Comparison of ENCODE assay signal across 44 mouse cellular contexts in genomic region chr2:154000501-154000900, GRCm38 (mm10). TPM values are rescaled to one million over a fixed set of nuclear protein-coding genes. Genes with fewer than 3 reads are reported as not detected.
"Had no signal": no experiment of that assay in that cellular context is flagged by ENCODE, and none has a peak within 500 bp of the region (broad histone marks: within the 10 kb centered on the region; RNA-seq: fewer than 3 reads in every experiment).

No protein-coding gene starts in this region.

- H3K9ac ChIP-seq: limb, embryonic 12.5 days; limb, embryonic 13.5 days; limb, embryonic 15.5 days; liver, embryonic 12.5 days; liver, embryonic 13.5 days; liver, embryonic 14.5 days; liver, embryonic 15.5 days; liver, postnatal 0 days; lung, embryonic 14.5 days; lung, embryonic 15.5 days; midbrain, embryonic 12.5 days; midbrain, embryonic 13.5 days; midbrain, embryonic 15.5 days; neural tube, embryonic 12.5 days had no signal

- ATAC-seq: liver, embryonic 12.5 days; liver, postnatal 0 days; lung, postnatal 0 days; midbrain, embryonic 13.5 days; midbrain, embryonic 15.5 days; midbrain, embryonic 16.5 days had no signal

- H3K4me1 ChIP-seq: limb, embryonic 10.5 days; limb, embryonic 12.5 days; limb, embryonic 15.5 days; liver, embryonic 12.5 days; liver, embryonic 13.5 days; liver, embryonic 15.5 days; lung, embryonic 15.5 days; megakaryocyte, embryonic 14.5 days; midbrain, embryonic 13.5 days; midbrain, embryonic 15.5 days; neural tube, embryonic 12.5 days had no signal

- H3K4me2 ChIP-seq: limb, embryonic 12.5 days; limb, embryonic 13.5 days; limb, embryonic 15.5 days; liver, embryonic 12.5 days; liver, embryonic 13.5 days; liver, embryonic 15.5 days; lung, embryonic 14.5 days; lung, embryonic 15.5 days; midbrain, embryonic 11.5 days; midbrain, embryonic 12.5 days; midbrain, embryonic 13.5 days; midbrain, embryonic 15.5 days; neural tube, embryonic 12.5 days had no signal

- H3K27me3 ChIP-seq: limb, embryonic 12.5 days; limb, embryonic 13.5 days; liver, embryonic 12.5 days; liver, embryonic 13.5 days; liver, embryonic 15.5 days; lung, embryonic 15.5 days; midbrain, embryonic 12.5 days; midbrain, embryonic 13.5 days; midbrain, embryonic 15.5 days; neural tube, embryonic 12.5 days had no signal

- H3K27ac ChIP-seq: left cerebral cortex, adult 2 months; limb, embryonic 10.5 days; limb, embryonic 12.5 days; limb, embryonic 13.5 days; limb, embryonic 15.5 days; liver, embryonic 12.5 days; liver, embryonic 13.5 days; liver, embryonic 14.5 days; liver, embryonic 15.5 days; lung, embryonic 15.5 days; macrophage; midbrain, embryonic 10.5 days; midbrain, embryonic 12.5 days; midbrain, embryonic 13.5 days; midbrain, embryonic 15.5 days; neural tube, embryonic 12.5 days had no signal

- DNase-seq: left cerebral cortex, postnatal 4 days; liver, embryonic 13.5 days; liver, postnatal 0 days; lung, adult 18-20 months; lung, adult 2 months; lung, postnatal 14 days; midbrain, embryonic 14.5 days had no signal

- H3K4me3 ChIP-seq: left cerebral cortex, adult 2 months; limb, embryonic 10.5 days; limb, embryonic 12.5 days; limb, embryonic 13.5 days; limb, embryonic 15.5 days; liver, embryonic 12.5 days; liver, embryonic 13.5 days; liver, embryonic 15.5 days; lung, embryonic 15.5 days; megakaryocyte, embryonic 14.5 days; midbrain, embryonic 10.5 days; midbrain, embryonic 12.5 days; midbrain, embryonic 13.5 days; midbrain, embryonic 15.5 days; myocyte; neural tube, embryonic 12.5 days had no signal

- H3K9me3 ChIP-seq: limb, embryonic 10.5 days; limb, embryonic 12.5 days; limb, embryonic 13.5 days; limb, embryonic 15.5 days; liver, embryonic 12.5 days; liver, embryonic 13.5 days; liver, embryonic 15.5 days; lung, embryonic 15.5 days; megakaryocyte, embryonic 14.5 days; midbrain, embryonic 10.5 days; midbrain, embryonic 12.5 days; midbrain, embryonic 13.5 days; midbrain, embryonic 15.5 days; neural tube, embryonic 12.5 days had no signal

- H3K36me3 ChIP-seq: limb, embryonic 10.5 days; limb, embryonic 12.5 days; limb, embryonic 13.5 days; limb, embryonic 15.5 days; liver, embryonic 12.5 days; liver, embryonic 13.5 days; liver, embryonic 15.5 days; lung, embryonic 15.5 days; midbrain, embryonic 10.5 days; midbrain, embryonic 12.5 days; midbrain, embryonic 13.5 days; midbrain, embryonic 15.5 days; neural tube, embryonic 12.5 days had no signal

RNA-seq across cellular contexts. Expression of gene Bpifa2, which starts 7.6 kb away (rescaled TPM):
- total RNA-seq: left cerebral cortex, adult 2 months; left cerebral cortex, adult 8-10 months; left cerebral cortex, postnatal 10 days; left cerebral cortex, postnatal 14 days; left cerebral cortex, postnatal 25 days; left cerebral cortex, postnatal 36 days; left cerebral cortex, postnatal 4 days; liver, adult 2 months; megakaryocyte progenitor cell, adult 5-6 weeks; megakaryocyte, adult 5-6 weeks; megakaryocyte-erythroid progenitor cell, adult 5-6 weeks; midbrain, postnatal 0 days; monocyte, adult 5-6 weeks had no signal
- polyA plus RNA-seq: limb, embryonic 10.5 days; limb, embryonic 11.5 days; limb, embryonic 12.5 days; limb, embryonic 13.5 days; limb, embryonic 14.5 days; liver, adult 2 months; liver, embryonic 12.5 days; liver, embryonic 13.5 days; liver, embryonic 14.5 days; liver, embryonic 15.5 days; liver, embryonic 16.5 days; liver, postnatal 0 days; lung, adult 2 months; lung, embryonic 14.5 days; lung, embryonic 15.5 days; lung, embryonic 16.5 days; lung, postnatal 0 days; macrophage; midbrain, embryonic 10.5 days; midbrain, embryonic 11.5 days; midbrain, embryonic 12.5 days; midbrain, embryonic 13.5 days; midbrain, embryonic 14.5 days; midbrain, embryonic 15.5 days; midbrain, embryonic 16.5 days; midbrain, postnatal 0 days; myocyte; neural tube, embryonic 11.5 days; neural tube, embryonic 12.5 days had no signal

RNA-seq across cellular contexts. Expression of gene Bpifa6, which starts 25.8 kb away (rescaled TPM):
- total RNA-seq: left cerebral cortex, adult 2 months; left cerebral cortex, adult 8-10 months; left cerebral cortex, postnatal 10 days; left cerebral cortex, postnatal 14 days; left cerebral cortex, postnatal 25 days; left cerebral cortex, postnatal 36 days; left cerebral cortex, postnatal 4 days; liver, adult 2 months; megakaryocyte progenitor cell, adult 5-6 weeks; megakaryocyte, adult 5-6 weeks; megakaryocyte-erythroid progenitor cell, adult 5-6 weeks; midbrain, postnatal 0 days; monocyte, adult 5-6 weeks had no signal
- polyA plus RNA-seq: limb, embryonic 10.5 days; limb, embryonic 11.5 days; limb, embryonic 12.5 days; limb, embryonic 13.5 days; limb, embryonic 14.5 days; limb, embryonic 15.5 days; liver, adult 2 months; liver, embryonic 12.5 days; liver, embryonic 13.5 days; liver, embryonic 14.5 days; liver, embryonic 15.5 days; liver, embryonic 16.5 days; liver, postnatal 0 days; lung, adult 2 months; lung, embryonic 14.5 days; lung, embryonic 15.5 days; lung, embryonic 16.5 days; lung, postnatal 0 days; macrophage; midbrain, embryonic 10.5 days; midbrain, embryonic 11.5 days; midbrain, embryonic 12.5 days; midbrain, embryonic 13.5 days; midbrain, embryonic 14.5 days; midbrain, embryonic 15.5 days; midbrain, embryonic 16.5 days; midbrain, postnatal 0 days; myocyte; neural tube, embryonic 11.5 days; neural tube, embryonic 12.5 days had no signal
